Mouse (Mus musculus): Measurements from ENCODE around the gene Arnt2. TPM values are rescaled to one million over a fixed set of nuclear protein-coding genes. Genes with fewer than 3 reads are reported as not detected.

The Arnt2 gene
- total and polyA plus RNA-seq, 3 experiments, result 0.03 to 0.27 (median 0.17) TPM

DNA sequence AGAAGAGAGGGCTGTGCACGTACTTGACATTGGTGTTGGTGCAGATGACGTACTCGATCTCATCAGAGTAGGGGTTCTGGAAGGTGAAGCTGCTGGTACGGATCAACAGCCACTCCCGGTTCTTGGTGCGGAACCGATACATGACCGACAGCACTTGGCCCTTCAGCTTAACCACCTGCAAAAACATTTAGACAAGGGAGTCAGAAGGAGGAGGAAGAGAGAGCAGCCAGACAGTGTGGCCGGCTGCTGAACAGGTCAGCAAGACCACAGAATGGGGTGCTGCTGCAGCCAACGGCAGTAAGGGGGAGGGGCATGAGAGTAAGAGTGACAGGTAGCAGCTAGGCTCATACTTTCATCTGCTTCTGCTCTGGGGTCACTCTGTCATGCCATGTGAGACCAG, 134.7 kb downstream of the Arnt2 start:
- dilution Hi-C loops (cut with MboI; ENCODE audit: extremely low pct_ligation_motif_present, extremely low pct_unique_long_range_greater_than_20kb, low sequenced_read_pairs), result no loop called here
- no peaks in the 10 kb centered on the region for H3K27me3 ChIP-seq (replicated peaks)

DNA sequence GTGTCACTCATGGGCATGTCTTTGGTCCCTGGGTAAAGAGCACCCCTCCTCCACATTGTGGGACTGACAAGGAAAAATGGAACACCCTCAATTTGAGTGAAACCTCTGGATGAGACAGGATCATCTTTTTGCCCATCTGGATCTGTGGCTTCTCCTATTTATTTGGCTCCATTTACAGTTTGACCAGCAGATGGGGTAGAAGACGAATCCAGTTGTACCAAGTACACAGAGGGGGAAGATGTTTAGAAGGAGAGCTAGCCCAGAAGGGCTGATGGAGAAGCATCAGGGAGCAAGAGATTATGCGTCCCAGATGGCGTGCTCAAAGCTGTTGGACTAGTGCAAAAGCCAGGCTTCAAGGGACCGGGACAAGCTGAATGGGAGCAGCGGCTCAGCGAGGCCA, 136.0 kb downstream of the Arnt2 start:
- Histone ChIP-seq H3K27ac (ENCODE audit: insufficient read depth, low read depth) (no peak overlapping the region), H3K4me3 (replicated peaks in 1 of 3; ENCODE audit: low read depth in 2 of 3, low read length in 2 of 3, poor library complexity in 1 of 3) (no peak overlapping the region), H3K9ac (ENCODE audit: insufficient read depth, low read depth) (no peak overlapping the region), H3K9me3 (replicated peaks; ENCODE audit: low read length) (no peaks in the 10 kb centered on the region), H3K36me3 (replicated peaks in 1 of 2; ENCODE audit: control insufficient read depth in 1 of 2, insufficient read depth in 1 of 2, low read length in 1 of 2) (no peaks in the 10 kb centered on the region), H3K79me2 (replicated peaks; ENCODE audit: control insufficient read depth, extremely low read depth, insufficient read depth, poor library complexity, severe bottlenecking) (no peaks in the 10 kb centered on the region), H3K27me3 (replicated peaks) (no peaks in the 10 kb centered on the region), H3K4me1 (ENCODE audit: control insufficient read depth in 1 of 2, insufficient read depth in 2 of 2) (peaks cover 12 to 13% of the 10 kb centered on the region in 2 experiments), H3K4me2 (ENCODE audit: insufficient read depth, low read depth, poor library complexity, severe bottlenecking) (no peak overlapping the region)
- dilution Hi-C loops (cut with MboI; ENCODE audit: extremely low pct_ligation_motif_present, extremely low pct_unique_long_range_greater_than_20kb, low sequenced_read_pairs), result no loop called here
- TF ChIP-seq HCFC1 (IDR thresholded peaks at IDR 0.05; ENCODE audit: low read depth, low read length), result no peak
- TF ChIP-seq CTCF (conservative IDR thresholded peaks at IDR 0.05 in 1 of 2, IDR thresholded peaks at IDR 0.05 in 1 of 2; ENCODE audit: low read depth in 2 of 2, low read length in 2 of 2), result peak in 1 of 2 experiments; percentile 30; a peak in 2 of 4 replicates
- in situ Hi-C loops (cut with MboI; ENCODE audit: low pct_ligation_motif_present, low pct_unique_long_range_greater_than_20kb, low sequenced_read_pairs), result loop anchor here (25.0 kb wide), 1 partner anchor 112 kb away; the partner anchor contains the start of gene Abhd17c
- no peak for DNase-seq (ENCODE audit: extremely low read depth)

More for the DNA sequence above, 134.7 kb downstream of the Arnt2 start:
- Histone ChIP-seq H3K9ac (ENCODE audit: insufficient read depth, low read depth) (no peak overlapping the region), H3K9me3 (replicated peaks; ENCODE audit: low read length) (no peaks in the 10 kb centered on the region), H3K4me3 (replicated peaks in 1 of 3; ENCODE audit: low read depth in 2 of 3, low read length in 2 of 3, poor library complexity in 1 of 3) (no peak overlapping the region), H3K79me2 (replicated peaks; ENCODE audit: control insufficient read depth, extremely low read depth, insufficient read depth, poor library complexity, severe bottlenecking) (no peaks in the 10 kb centered on the region), H3K27ac (ENCODE audit: insufficient read depth, low read depth) (no peak overlapping the region), H3K4me1 (ENCODE audit: control insufficient read depth in 1 of 2, insufficient read depth in 2 of 2) (peaks cover 14 to 24% of the 10 kb centered on the region in 2 experiments), H3K4me2 (ENCODE audit: insufficient read depth, low read depth, poor library complexity, severe bottlenecking) (peak overlapping the region; percentile 4; the same call in 1 of the 2 replicates), H3K36me3 (replicated peaks in 1 of 2; ENCODE audit: control insufficient read depth in 1 of 2, insufficient read depth in 1 of 2, low read length in 1 of 2) (no peaks in the 10 kb centered on the region)
- in situ Hi-C loops (cut with MboI; ENCODE audit: low pct_ligation_motif_present, low pct_unique_long_range_greater_than_20kb, low sequenced_read_pairs), result loop anchor here (5.0 kb wide), 2 partner anchors 188 to 378 kb away; partner anchors contain the start of gene Cemip
- TF ChIP-seq JUN (IDR thresholded peaks at IDR 0.05; ENCODE audit: insufficient read depth, low read depth, low read length) (no peak), NELFE (IDR thresholded peaks at IDR 0.05; ENCODE audit: low read depth, low read length) (no peak), KAT2A (IDR thresholded peaks at IDR 0.05; ENCODE audit: insufficient replicate concordance, low read length) (no peak), ZNF384 (IDR thresholded peaks at IDR 0.05; ENCODE audit: low read depth, low read length) (no peak), UBTF (IDR thresholded peaks at IDR 0.05; ENCODE audit: low read depth, low read length) (no peak), CTCF (conservative IDR thresholded peaks at IDR 0.05 in 1 of 2, IDR thresholded peaks at IDR 0.05 in 1 of 2; ENCODE audit: low read depth in 2 of 2, low read length in 2 of 2) (no peak), EP300 (IDR thresholded peaks at IDR 0.05; ENCODE audit: low read length) (no peak), ETS1 (conservative IDR thresholded peaks at IDR 0.05; ENCODE audit: low read depth, low read length) (no peak), RCOR1 (conservative IDR thresholded peaks at IDR 0.05; ENCODE audit: low read depth, low read length) (no peak), HCFC1 (IDR thresholded peaks at IDR 0.05; ENCODE audit: low read depth, low read length) (no peak), SMC3 (IDR thresholded peaks at IDR 0.05; ENCODE audit: low read depth, low read length) (no peak), ZMIZ1 (IDR thresholded peaks at IDR 0.05; ENCODE audit: low read depth, low read length) (no peak), CHD1 (IDR thresholded peaks at IDR 0.05; ENCODE audit: low read depth, low read length) (no peak), E2F4 (IDR thresholded peaks at IDR 0.05; ENCODE audit: insufficient replicate concordance, low read depth, low read length) (no peak), POLR2AphosphoS2 (IDR thresholded peaks at IDR 0.05; ENCODE audit: low read depth, low read length) (no peak), MAFK (IDR thresholded peaks at IDR 0.05; ENCODE audit: insufficient replicate concordance, low read length) (no peak), MXI1 (IDR thresholded peaks at IDR 0.05; ENCODE audit: low read depth, low read length) (no peak), BHLHE40 (IDR thresholded peaks at IDR 0.05; ENCODE audit: low read depth, low read length) (no peak), MAZ (IDR thresholded peaks at IDR 0.05; ENCODE audit: low read depth, low read length) (no peak)
- DNase-seq (ENCODE audit: extremely low read depth), result no peak
